Comparison of ENCODE assay signal across 12 mouse cellular contexts in the genomic region with DNA sequence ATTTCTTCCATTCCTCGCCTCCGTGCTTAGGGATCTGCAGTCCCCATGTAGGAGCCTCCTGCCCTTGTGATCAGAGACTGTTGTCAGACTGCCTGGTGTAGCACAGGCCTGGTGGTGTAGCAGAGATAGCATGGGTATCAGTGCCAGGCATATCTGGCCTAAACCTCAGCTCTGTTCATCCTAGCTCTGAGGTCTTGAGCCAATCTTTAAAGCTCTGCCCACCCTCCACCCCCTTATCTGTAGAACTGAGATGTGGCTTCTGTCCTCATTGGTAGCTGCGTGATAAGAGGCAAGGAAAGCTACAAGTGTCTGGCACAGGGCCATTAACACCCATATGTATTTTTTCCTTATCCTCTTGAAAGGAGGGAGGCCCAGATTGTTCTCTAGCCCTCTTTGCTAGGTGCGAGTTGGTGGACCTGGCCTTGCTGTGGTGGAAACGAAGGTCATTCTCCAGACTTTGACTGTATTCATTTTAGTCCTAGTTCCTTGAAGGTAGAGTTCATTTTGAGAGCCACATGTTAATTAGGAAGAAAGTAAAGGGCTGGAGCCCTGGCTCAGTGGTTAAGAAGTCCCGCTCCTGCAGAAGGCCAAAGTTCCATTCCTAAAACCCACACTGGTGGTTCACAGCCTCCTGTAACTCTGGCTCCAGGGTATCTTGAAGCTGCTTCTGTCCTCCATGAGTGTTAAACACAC. TPM values are rescaled to one million over a fixed set of nuclear protein-coding genes. Genes with fewer than 3 reads are reported as not detected.
DNase-seq lines count a peak whose midpoint lies in the region; ATAC-seq and TF ChIP-seq lines count a peak whose summit lies in the region.
"Had no signal": no experiment of that assay in that cellular context is flagged by ENCODE, and none has a peak within 500 bp of the region (broad histone marks: within the 10 kb centered on the region; RNA-seq: fewer than 3 reads in every experiment).

No protein-coding gene starts in this region.

- TF ChIP-seq CTCF in liver, postnatal 0 days (IDR thresholded peaks at IDR 0.05; ENCODE audit: low read depth): no peak

- H3K4me2 ChIP-seq in heart, embryonic 15.5 days: no peak overlapping the region
- no peak overlapping the region for H3K4me2 ChIP-seq in liver, postnatal 0 days (ENCODE audit: low read depth, low read length)

- no peaks in the 10 kb centered on the region for H3K9me3 ChIP-seq in heart, embryonic 15.5 days (replicated peaks)
- no peaks in the 10 kb centered on the region for H3K9me3 ChIP-seq in liver, postnatal 0 days (ENCODE audit: low read length)

- H3K36me3 ChIP-seq in heart, embryonic 15.5 days: no peaks in the 10 kb centered on the region
- no peaks in the 10 kb centered on the region; the same call in 1 of the 2 replicates for H3K36me3 ChIP-seq in liver, postnatal 0 days (replicated peaks; ENCODE audit: insufficient read depth, low read length)

- peak; percentile 54 for ATAC-seq in heart, embryonic 15.5 days (replicated peaks; ENCODE audit: insufficient number of reproducible peaks, insufficient read depth, low FRiP score, low read depth)
- ATAC-seq in liver, postnatal 0 days: peak; percentile 82
- ATAC-seq: inflammation-experienced regulatory T-cells, adult 6 months had no signal

- no peaks in the 10 kb centered on the region for H3K27me3 ChIP-seq in heart, embryonic 15.5 days
- no peaks in the 10 kb centered on the region for H3K27me3 ChIP-seq in liver, postnatal 0 days (ENCODE audit: insufficient read depth, low read length)

- peak; percentile 95 for TF ChIP-seq EP300 in liver, postnatal 0 days (IDR thresholded peaks at IDR 0.05; ENCODE audit: low read depth)

- peak overlapping the region; percentile 64 for H3K27ac ChIP-seq in heart, embryonic 15.5 days
- no peak overlapping the region for H3K27ac ChIP-seq in liver, postnatal 0 days (ENCODE audit: low read depth)

- no peak overlapping the region for H3K9ac ChIP-seq in heart, embryonic 15.5 days
- no peak overlapping the region for H3K9ac ChIP-seq in liver, postnatal 0 days (replicated peaks)

- 41% methylated on average over 6 of the region's 6 CpGs for WGBS in heart, embryonic 15.5 days
- WGBS in liver, postnatal 0 days (ENCODE audit: insufficient replicate concordance): 58% methylated on average over 6 of the region's 6 CpGs

- H3K4me3 ChIP-seq in heart, embryonic 15.5 days: no peak overlapping the region
- H3K4me3 ChIP-seq in liver, postnatal 0 days (ENCODE audit: low read depth, low read length): no peak overlapping the region
- H3K4me3 ChIP-seq: myocyte had no signal

- no peak for DNase-seq in heart, postnatal 4 days
- peak; percentile 68 for DNase-seq in testis, postnatal 14 days (ENCODE audit: low spot score)
- DNase-seq in testis, postnatal 10 days (ENCODE audit: low spot score): no peak
- DNase-seq in liver, postnatal 0 days: peak; percentile 31
- DNase-seq in gastrocnemius, postnatal 4 days (ENCODE audit: low spot score in 2 of 2): no peak
- no peak for DNase-seq in yolk sac, embryonic 10.5 days (ENCODE audit: low spot score)
- no peak for DNase-seq in right cerebral cortex, postnatal 36 days (ENCODE audit: low spot score in 2 of 2)
- DNase-seq: adrenal gland, adult 8-10 months; thymus, adult 18-20 months had no signal

- H3K4me1 ChIP-seq in heart, embryonic 15.5 days (replicated peaks): peaks cover 84% of the 10 kb centered on the region
- H3K4me1 ChIP-seq in liver, postnatal 0 days (ENCODE audit: insufficient read depth): peaks cover 75% of the 10 kb centered on the region

RNA-seq across cellular contexts. Expression of a gene that starts 12.4 kb away (rescaled TPM):
- polyA plus RNA-seq in heart, embryonic 15.5 days (2015; fragmentation: Nextera tagmentation; extraction: Ambion mirVana): 130 and 138 TPM in 2 replicates
- total RNA-seq in heart, postnatal 4 days (2021): 10 to 100 TPM; 79.8 to 88.6 TPM
- polyA plus RNA-seq in liver, postnatal 0 days (2015; fragmentation: Nextera tagmentation; extraction: Ambion mirVana): 69.3 and 71.1 TPM in 2 replicates
- 10 to 100 TPM; 57.0 to 57.9 TPM for total RNA-seq in gastrocnemius, postnatal 4 days (2021)

RNA-seq across cellular contexts. Expression of a gene that starts 14.8 kb away (rescaled TPM):
- polyA plus RNA-seq in heart, embryonic 15.5 days (2015; fragmentation: Nextera tagmentation; extraction: Ambion mirVana): 1.8 and 4.2 TPM in 2 replicates
- 1 to 10 TPM; 7.4 to 8.6 TPM for total RNA-seq in heart, postnatal 4 days (2021)
- 1.5 and 2.0 TPM in 2 replicates for polyA plus RNA-seq in liver, postnatal 0 days (2015; fragmentation: Nextera tagmentation; extraction: Ambion mirVana)
- 1 to 10 TPM; 3.1 to 3.4 TPM for total RNA-seq in gastrocnemius, postnatal 4 days (2021)

RNA-seq across cellular contexts. Expression of a gene that starts 44.5 kb away (rescaled TPM):
- 17.7 and 22.9 TPM in 2 replicates for polyA plus RNA-seq in heart, embryonic 15.5 days (2015; fragmentation: Nextera tagmentation; extraction: Ambion mirVana)
- total RNA-seq in heart, postnatal 4 days (2021): 1 to 10 TPM; 4.2 to 4.6 TPM
- 1.3 and 1.4 TPM in 2 replicates for polyA plus RNA-seq in liver, postnatal 0 days (2015; fragmentation: Nextera tagmentation; extraction: Ambion mirVana)
- 1 to 10 TPM; 4.0 to 4.3 TPM for total RNA-seq in gastrocnemius, postnatal 4 days (2021)

Comparison
In these comparisons a context has a peak if more than half of its experiments do, and no peak if none do; other contexts are left out.
1. DNase-seq: peak in testis, postnatal 14 days (single experiment) and liver, postnatal 0 days (single experiment); none in heart, postnatal 4 days (single experiment), testis, postnatal 10 days (single experiment), gastrocnemius, postnatal 4 days (0 of 2), yolk sac, embryonic 10.5 days (single experiment) and right cerebral cortex, postnatal 36 days (0 of 2).